Mouse (Mus musculus) left cerebral cortex, adult 2 months (tissue): ENCODE results near the gene Gm4981. TPM values are rescaled to one million over a fixed set of nuclear protein-coding genes. Genes with fewer than 3 reads are reported as not detected.

Experiments used
- DNase-seq, 2 experiments: peaks; one replicate each; pipeline ENCODE4 v3.0.0; 2021 to 2022; ENCODE audit warnings: low spot score in 2 of 2, mixed read lengths in 1 of 2; ENCODE audit errors: extremely low spot score in 1 of 2
- H3K27ac ChIP-seq: fragments of 200-600 bp; 2 replicates; pipeline ENCODE4 v1.8.1; 2022
- H3K4me3 ChIP-seq: fragments of 200-600 bp; 2 replicates; pipeline ENCODE4 v1.8.1; 2022
- CTCF ChIP-seq: fragments of 200-600 bp; IDR thresholded peaks from 2 replicates; pipeline ENCODE4 v1.8.1; 2022; ENCODE audit warnings: antibody characterized with exemption, mild to moderate bottlenecking, moderate library complexity
- intact Hi-C: fragments of 180-260 bp; cut with DNase I; formaldehyde crosslinking; loops from one replicate; pipeline ENCODE4 v1.15.1; 2025
- total RNA-seq, 2 experiments: library from RNA; stranded (reverse); gene quantifications; 2 replicates each; pipeline ENCODE4 v1.2.3; 2021

The Gm4981 gene
- total RNA-seq, 2 experiments from 2014 or later: not detected

GRCm38 (mm10) chr10:58212230-58212629 is 24.3 kb downstream of the Gm4981 start:
- no peak overlapping the region for H3K27ac ChIP-seq
- TF ChIP-seq CTCF: no peak
- intact Hi-C loops: no loop called here

GRCm38 (mm10) chr10:58211213-58211612 is 25.3 kb downstream of the Gm4981 start:
- Histone ChIP-seq H3K4me3 (no peak overlapping the region), H3K27ac (no peak overlapping the region)
- intact Hi-C loops: loop anchor here (1.0 kb wide), 1 partner anchor 776 kb away; no protein-coding TSS in a partner anchor
- no peak for DNase-seq
- TF ChIP-seq CTCF: no peak

More at GRCm38 (mm10) chr10:58212230-58212629, 24.3 kb downstream of the Gm4981 start:
- no peak for DNase-seq
- no peak overlapping the region for H3K4me3 ChIP-seq

GRCm38 (mm10) chr10:58210514-58210913 is 26.0 kb downstream of the Gm4981 start:
- TF ChIP-seq CTCF: no peak
- Histone ChIP-seq H3K27ac (no peak overlapping the region), H3K4me3 (no peak overlapping the region)
- no peak for DNase-seq
- intact Hi-C loops: loop anchor here (1.0 kb wide), 1 partner anchor 769 kb away; no protein-coding TSS in a partner anchor

- Histone ChIP-seq H3K4me3 (no peak overlapping the region), H3K27ac (no peak overlapping the region)
- TF ChIP-seq CTCF: no peak
- no peak for DNase-seq
- intact Hi-C loops: loop anchor here (1.0 kb wide), 1 partner anchor 769 kb away; no protein-coding TSS in a partner anchor
Observed at GRCm38 (mm10) chr10:58209710-58210467, 26.6 kb downstream of the Gm4981 start.

GRCm38 (mm10) chr10:58206639-58207404 is 29.7 kb downstream of the Gm4981 start:
- DNase-seq: no peak
- TF ChIP-seq CTCF: no peak
- intact Hi-C loops: no loop called here
- H3K27ac ChIP-seq: no peak overlapping the region
- H3K4me3 ChIP-seq: no peak overlapping the region

GRCm38 (mm10) chr10:58205986-58206385 is 30.5 kb downstream of the Gm4981 start:
- Histone ChIP-seq H3K4me3 (no peak overlapping the region), H3K27ac (no peak overlapping the region)
- no peak for TF ChIP-seq CTCF
- no peak for DNase-seq
- intact Hi-C loops: no loop called here

Other genes starting within 250 kb of the Gm4981 start
- gene AW822073, start 11.8 kb downstream of the Gm4981 start, total RNA-seq: not detected
- gene Duxf3, start 4.0 kb downstream of the Gm4981 start, total RNA-seq: not detected
- gene Gcc2, start 18.8 kb upstream of the Gm4981 start, total RNA-seq: 100 to 1,000 TPM in 1 of 2 experiments, 10 to 100 TPM in 1; 86.5 to 104 TPM
- 10 to 100 TPM; 22.4 to 22.8 TPM for gene Lims1, start 86.8 kb upstream of the Gm4981 start, total RNA-seq
- 10 to 100 TPM; 92.3 to 96.3 TPM for gene Ranbp2, start 210.2 kb upstream of the Gm4981 start, total RNA-seq